Mouse (Mus musculus): ENCODE results near the gene Slc39a3.
"Not testable (repeated sequence)": the region's sequence is repeated elsewhere in the genome, so short reads cannot be mapped to it uniquely, and the experiment has no call there.

- TF ChIP-seq CTCF (IDR thresholded peaks at IDR 0.05); POLR2A (IDR thresholded peaks at IDR 0.05; ENCODE audit: insufficient read depth, low read depth, low read length); EP300 (IDR thresholded peaks at IDR 0.05; ENCODE audit: insufficient read depth, low read depth, low read length): not testable (repeated sequence)
These were observed 47.4 kb downstream of the Slc39a3 start for GRCm38 (mm10) chr10:80989854-80990253.
